ENCODE assay signal across 15 mouse cellular contexts in genomic region chr6:21327081-21327737, GRCm38 (mm10).
DNase-seq lines count a peak whose midpoint lies in the region; ATAC-seq lines count a peak whose summit lies in the region.
"Had no signal": no experiment of that assay in that cellular context is flagged by ENCODE, and none has a peak within 500 bp of the region (broad histone marks: within the 10 kb centered on the region; RNA-seq: fewer than 3 reads in every experiment).

No protein-coding gene starts in this region.

- no peak overlapping the region for H3K9ac ChIP-seq in forebrain, embryonic 15.5 days (replicated peaks)
- H3K9ac ChIP-seq in forebrain, embryonic 16.5 days (replicated peaks; ENCODE audit: low read depth, low read length), result no peak overlapping the region
- no peak overlapping the region for H3K9ac ChIP-seq in neural tube, embryonic 13.5 days
- no peak overlapping the region for H3K9ac ChIP-seq in midbrain, embryonic 12.5 days (replicated peaks)
- no peak overlapping the region for H3K9ac ChIP-seq in heart, embryonic 12.5 days
- H3K9ac ChIP-seq: embryonic facial prominence, embryonic 12.5 days had no signal

- no peak overlapping the region for H3K4me2 ChIP-seq in forebrain, embryonic 15.5 days (replicated peaks)
- H3K4me2 ChIP-seq in forebrain, embryonic 16.5 days (ENCODE audit: low read length), result no peak overlapping the region
- H3K4me2 ChIP-seq in neural tube, embryonic 13.5 days, result no peak overlapping the region
- no peak overlapping the region for H3K4me2 ChIP-seq in midbrain, embryonic 12.5 days (replicated peaks)
- no peak overlapping the region for H3K4me2 ChIP-seq in heart, embryonic 12.5 days
- H3K4me2 ChIP-seq: embryonic facial prominence, embryonic 12.5 days; heart, embryonic 11.5 days had no signal

- H3K36me3 ChIP-seq in forebrain, embryonic 15.5 days, result no peaks in the 10 kb centered on the region
- no peaks in the 10 kb centered on the region for H3K36me3 ChIP-seq in forebrain, embryonic 16.5 days (ENCODE audit: control insufficient read depth, insufficient read depth)
- no peaks in the 10 kb centered on the region for H3K36me3 ChIP-seq in neural tube, embryonic 13.5 days
- no peaks in the 10 kb centered on the region for H3K36me3 ChIP-seq in midbrain, embryonic 12.5 days
- no peaks in the 10 kb centered on the region for H3K36me3 ChIP-seq in heart, embryonic 12.5 days
- H3K36me3 ChIP-seq: embryonic facial prominence, embryonic 12.5 days had no signal

- no peak overlapping the region for H3K4me3 ChIP-seq in forebrain, embryonic 15.5 days
- H3K4me3 ChIP-seq in forebrain, embryonic 16.5 days (replicated peaks; ENCODE audit: low read length), result no peak overlapping the region
- no peak overlapping the region for H3K4me3 ChIP-seq in neural tube, embryonic 13.5 days
- H3K4me3 ChIP-seq in midbrain, embryonic 12.5 days, result no peak overlapping the region
- H3K4me3 ChIP-seq in heart, embryonic 12.5 days, result no peak overlapping the region
- H3K4me3 ChIP-seq: embryonic facial prominence, embryonic 12.5 days had no signal

- ATAC-seq in forebrain, embryonic 15.5 days (replicated peaks), result peak; percentile 12; the same call in 1 of the 2 replicates
- no peak; the same call in 1 of the 2 replicates for ATAC-seq in forebrain, embryonic 16.5 days
- ATAC-seq in neural tube, embryonic 13.5 days (ENCODE audit: low read depth), result peak; percentile 32; the same call in 1 of the 2 replicates
- 0 out of 2 replicates have a peak, but pooled peaks have one; percentile 31 for ATAC-seq in midbrain, embryonic 12.5 days (ENCODE audit: low FRiP score, low read depth)
- ATAC-seq in heart, embryonic 12.5 days (ENCODE audit: insufficient number of reproducible peaks, low FRiP score), result no peak

- H3K27ac ChIP-seq in forebrain, embryonic 15.5 days (replicated peaks), result no peak overlapping the region
- no peak overlapping the region for H3K27ac ChIP-seq in forebrain, embryonic 16.5 days (ENCODE audit: low read length)
- no peak overlapping the region; the same call in 1 of the 2 replicates for H3K27ac ChIP-seq in neural tube, embryonic 13.5 days (replicated peaks)
- H3K27ac ChIP-seq in midbrain, embryonic 12.5 days (replicated peaks), result no peak overlapping the region
- no peak overlapping the region for H3K27ac ChIP-seq in heart, embryonic 12.5 days (ENCODE audit: poor library complexity, severe bottlenecking)
- H3K27ac ChIP-seq: embryonic facial prominence, embryonic 12.5 days had no signal

- DNase-seq in neural tube, embryonic 10.5 days (ENCODE audit: extremely low spot score, low spot score), result no peak
- no peak for DNase-seq in embryo, embryonic 11 days
- DNase-seq: cerebellum, postnatal 36 days; gastrocnemius, postnatal 36 days; layer of hippocampus, postnatal 36 days; lung, adult 18-20 months; lung, postnatal 4 days; thymus, postnatal 4 days had no signal

- 36% methylated on average over 4 of the region's 4 CpGs for WGBS in forebrain, embryonic 15.5 days
- WGBS in forebrain, embryonic 16.5 days, result 27% methylated on average over 4 of the region's 4 CpGs
- WGBS in neural tube, embryonic 13.5 days, result 75% methylated on average over 4 of the region's 4 CpGs
- WGBS in midbrain, embryonic 12.5 days, result 57% methylated on average over 4 of the region's 4 CpGs
- 59% methylated on average over 4 of the region's 4 CpGs for WGBS in heart, embryonic 12.5 days

- peaks cover 22% of the 10 kb centered on the region for H3K4me1 ChIP-seq in forebrain, embryonic 15.5 days
- H3K4me1 ChIP-seq in forebrain, embryonic 16.5 days (replicated peaks; ENCODE audit: control insufficient read depth, insufficient read depth, low read length), result peaks cover 4% of the 10 kb centered on the region; the same call in 1 of the 2 replicates
- peaks cover 11% of the 10 kb centered on the region for H3K4me1 ChIP-seq in neural tube, embryonic 13.5 days (replicated peaks)
- H3K4me1 ChIP-seq in midbrain, embryonic 12.5 days, result peaks cover 18% of the 10 kb centered on the region
- peaks cover 6% of the 10 kb centered on the region; the same call in 1 of the 2 replicates for H3K4me1 ChIP-seq in heart, embryonic 12.5 days (replicated peaks)

- no peaks in the 10 kb centered on the region for H3K9me3 ChIP-seq in forebrain, embryonic 15.5 days
- H3K9me3 ChIP-seq in forebrain, embryonic 16.5 days (ENCODE audit: control insufficient read depth, low read length), result no peaks in the 10 kb centered on the region
- H3K9me3 ChIP-seq in neural tube, embryonic 13.5 days, result no peaks in the 10 kb centered on the region
- no peaks in the 10 kb centered on the region for H3K9me3 ChIP-seq in midbrain, embryonic 12.5 days
- no peaks in the 10 kb centered on the region for H3K9me3 ChIP-seq in heart, embryonic 12.5 days (replicated peaks)
- H3K9me3 ChIP-seq: embryonic facial prominence, embryonic 12.5 days had no signal

- H3K27me3 ChIP-seq in forebrain, embryonic 15.5 days, result no peaks in the 10 kb centered on the region
- H3K27me3 ChIP-seq in forebrain, embryonic 16.5 days (replicated peaks; ENCODE audit: control insufficient read depth, insufficient read depth, low read length), result no peaks in the 10 kb centered on the region
- H3K27me3 ChIP-seq in neural tube, embryonic 13.5 days, result no peaks in the 10 kb centered on the region
- H3K27me3 ChIP-seq in midbrain, embryonic 12.5 days, result no peaks in the 10 kb centered on the region
- no peaks in the 10 kb centered on the region for H3K27me3 ChIP-seq in heart, embryonic 12.5 days (replicated peaks)
- H3K27me3 ChIP-seq: embryonic facial prominence, embryonic 12.5 days had no signal

Comparison
In these comparisons a context has a peak if more than half of its experiments do, and no peak if none do; other contexts are left out.
1. ATAC-seq: peak in forebrain, embryonic 15.5 days (single experiment), neural tube, embryonic 13.5 days (single experiment) and midbrain, embryonic 12.5 days (single experiment); none in forebrain, embryonic 16.5 days (single experiment) and heart, embryonic 12.5 days (single experiment).